Mouse (Mus musculus) lung, adult 2 months (tissue): Measurements from ENCODE around the gene Uqcrc2.

Experiments
- CTCF ChIP-seq: fragments of 200-500 bp; IDR thresholded peaks from 2 replicates; pipeline ENCODE4 v1.5.1; 2011; ENCODE audit warnings: mild to moderate bottlenecking, low read length, control low read depth; ENCODE audit not compliant: insufficient read depth
- POLR2A ChIP-seq: fragments of 200-500 bp; IDR thresholded peaks from 2 replicates; pipeline ENCODE4 v1.6.1; 2011; ENCODE audit warnings: low read depth, mild to moderate bottlenecking, control low read depth, low read length, borderline replicate concordance; ENCODE audit errors: extremely low read depth

DNA sequence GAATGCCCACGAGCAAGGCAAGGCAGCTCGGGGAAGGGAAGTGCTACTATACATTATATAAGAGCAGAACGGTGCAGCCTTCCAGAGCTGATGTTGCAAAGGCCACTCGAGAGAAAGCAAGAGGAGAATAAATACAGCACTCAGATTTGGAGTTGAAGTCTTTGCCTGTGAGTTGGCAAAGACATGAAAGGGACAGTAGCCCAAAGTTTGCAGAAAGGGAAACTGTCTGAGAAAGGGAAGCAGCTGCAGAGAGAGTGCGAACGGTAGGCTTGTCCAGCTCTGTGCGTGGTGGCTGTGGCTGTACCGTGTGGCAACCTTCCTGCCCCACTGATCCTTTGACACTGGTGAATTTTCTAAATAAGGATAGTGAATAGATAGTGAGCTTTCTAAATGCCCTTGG is 44.0 kb downstream of the Uqcrc2 start:
- TF ChIP-seq CTCF = no peak
- TF ChIP-seq POLR2A = no peak
